ENCODE assay signal across 12 mouse cellular contexts in the genomic region with DNA sequence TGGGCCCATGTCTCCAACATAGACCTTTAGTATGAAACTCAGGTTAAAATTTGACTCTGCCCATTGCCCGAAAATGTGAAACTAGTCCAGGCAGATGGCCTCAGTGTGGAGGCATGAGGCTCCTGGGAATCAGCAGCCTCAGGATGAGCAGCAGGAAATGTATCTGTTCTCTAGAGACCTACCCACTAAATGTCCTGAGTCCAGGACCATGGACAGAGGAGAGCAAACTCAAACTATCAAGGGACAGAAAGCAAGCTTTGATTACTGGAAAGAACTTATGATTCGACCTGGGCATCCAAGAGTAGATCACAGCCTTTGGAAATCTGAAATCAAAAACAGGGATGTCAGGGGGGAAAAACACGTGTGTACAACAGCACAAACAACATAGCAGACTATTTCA.
DNase-seq lines count a peak whose midpoint lies in the region; ATAC-seq and TF ChIP-seq lines count a peak whose summit lies in the region.
"Had no signal": no experiment of that assay in that cellular context is flagged by ENCODE, and none has a peak within 500 bp of the region (broad histone marks: within the 10 kb centered on the region; RNA-seq: fewer than 3 reads in every experiment).

No protein-coding gene starts in this region.

- H3K36me3 ChIP-seq in liver, embryonic 11.5 days (ENCODE audit: control insufficient read depth, insufficient read depth, low read length), result no peaks in the 10 kb centered on the region
- H3K36me3 ChIP-seq in liver, postnatal 0 days (replicated peaks; ENCODE audit: insufficient read depth, low read length), result no peaks in the 10 kb centered on the region
- H3K36me3 ChIP-seq in stomach, postnatal 0 days (ENCODE audit: control insufficient read depth, insufficient read depth, low read length), result no peaks in the 10 kb centered on the region
- H3K36me3 ChIP-seq: heart, embryonic 15.5 days; limb, embryonic 13.5 days; midbrain, embryonic 12.5 days had no signal

- no peak overlapping the region for H3K4me3 ChIP-seq in liver, embryonic 11.5 days (ENCODE audit: low read depth, low read length)
- no peak overlapping the region for H3K4me3 ChIP-seq in liver, postnatal 0 days (ENCODE audit: low read depth, low read length)
- H3K4me3 ChIP-seq in stomach, postnatal 0 days (ENCODE audit: low read depth, low read length), result no peak overlapping the region
- H3K4me3 ChIP-seq: heart, embryonic 15.5 days; limb, embryonic 13.5 days; midbrain, embryonic 12.5 days had no signal

- no peak for ATAC-seq in liver, embryonic 11.5 days (replicated peaks; ENCODE audit: low FRiP score)
- ATAC-seq in liver, postnatal 0 days, result no peak
- no peak for ATAC-seq in stomach, postnatal 0 days (ENCODE audit: low FRiP score, low TSS enrichment)

- H3K27me3 ChIP-seq in liver, embryonic 11.5 days (replicated peaks; ENCODE audit: control insufficient read depth, insufficient read depth, low read length), result no peaks in the 10 kb centered on the region
- H3K27me3 ChIP-seq in liver, postnatal 0 days (ENCODE audit: insufficient read depth, low read length), result no peaks in the 10 kb centered on the region
- no peaks in the 10 kb centered on the region for H3K27me3 ChIP-seq in stomach, postnatal 0 days (ENCODE audit: control insufficient read depth, insufficient read depth, low read length)
- H3K27me3 ChIP-seq: heart, embryonic 15.5 days; midbrain, embryonic 12.5 days had no signal

- no peak overlapping the region for H3K9ac ChIP-seq in liver, embryonic 11.5 days (ENCODE audit: low read depth, low read length)
- no peak overlapping the region for H3K9ac ChIP-seq in liver, postnatal 0 days (replicated peaks)
- no peak overlapping the region for H3K9ac ChIP-seq in stomach, postnatal 0 days (ENCODE audit: low read length)
- H3K9ac ChIP-seq: heart, embryonic 15.5 days; limb, embryonic 13.5 days; midbrain, embryonic 12.5 days had no signal

- no peak overlapping the region for H3K27ac ChIP-seq in liver, embryonic 11.5 days (ENCODE audit: low read depth, low read length)
- no peak overlapping the region for H3K27ac ChIP-seq in liver, postnatal 0 days (ENCODE audit: low read depth)
- no peak overlapping the region for H3K27ac ChIP-seq in stomach, postnatal 0 days (replicated peaks)
- H3K27ac ChIP-seq: heart, embryonic 15.5 days; limb, embryonic 13.5 days; midbrain, embryonic 12.5 days had no signal

- TF ChIP-seq CTCF in liver, postnatal 0 days (IDR thresholded peaks at IDR 0.05; ENCODE audit: low read depth), result no peak
- no peak for TF ChIP-seq CTCF in stomach, postnatal 0 days (IDR thresholded peaks at IDR 0.05; ENCODE audit: low read depth)

- no peak for TF ChIP-seq EP300 in liver, postnatal 0 days (IDR thresholded peaks at IDR 0.05; ENCODE audit: low read depth)
- no peak for TF ChIP-seq EP300 in stomach, postnatal 0 days (optimal IDR thresholded peaks at IDR 0.05)

- H3K4me1 ChIP-seq in liver, embryonic 11.5 days (replicated peaks; ENCODE audit: control insufficient read depth, insufficient read depth, low read length), result no peaks in the 10 kb centered on the region; the same call in 1 of the 2 replicates
- H3K4me1 ChIP-seq in liver, postnatal 0 days (ENCODE audit: insufficient read depth), result no peaks in the 10 kb centered on the region
- no peaks in the 10 kb centered on the region for H3K4me1 ChIP-seq in stomach, postnatal 0 days (replicated peaks; ENCODE audit: control insufficient read depth, insufficient read depth)
- H3K4me1 ChIP-seq: heart, embryonic 15.5 days had no signal

- 46% methylated on average over 3 of the region's 3 CpGs for WGBS in liver, embryonic 11.5 days
- 29% methylated on average over 3 of the region's 3 CpGs for WGBS in liver, postnatal 0 days (ENCODE audit: insufficient replicate concordance)
- WGBS in stomach, postnatal 0 days, result 36% methylated on average over 3 of the region's 3 CpGs

- H3K9me3 ChIP-seq in liver, embryonic 11.5 days (ENCODE audit: control insufficient read depth, low read length), result no peaks in the 10 kb centered on the region
- H3K9me3 ChIP-seq in liver, postnatal 0 days (ENCODE audit: low read length), result no peaks in the 10 kb centered on the region
- H3K9me3 ChIP-seq in stomach, postnatal 0 days (ENCODE audit: control insufficient read depth, low read length), result no peaks in the 10 kb centered on the region
- H3K9me3 ChIP-seq: heart, embryonic 15.5 days; limb, embryonic 13.5 days; midbrain, embryonic 12.5 days had no signal

- H3K4me2 ChIP-seq in liver, embryonic 11.5 days, result no peak overlapping the region
- no peak overlapping the region for H3K4me2 ChIP-seq in liver, postnatal 0 days (ENCODE audit: low read depth, low read length)
- H3K4me2 ChIP-seq in stomach, postnatal 0 days (replicated peaks; ENCODE audit: low read depth), result no peak overlapping the region
- H3K4me2 ChIP-seq: heart, embryonic 15.5 days; limb, embryonic 13.5 days; midbrain, embryonic 12.5 days had no signal

- DNase-seq in adrenal gland, postnatal 14 days, result peak; percentile 50
- no peak for DNase-seq in adrenal gland, postnatal 4 days (ENCODE audit: low spot score in 2 of 2)
- peak; percentile 34 for DNase-seq in liver, embryonic 11.5 days (ENCODE audit: low spot score)
- no peak for DNase-seq in liver, postnatal 0 days
- peak; percentile 56 for DNase-seq in embryo, embryonic 10.5 days (ENCODE audit: low spot score)
- peak; percentile 27 for DNase-seq in stomach, postnatal 0 days (ENCODE audit: low spot score)
- no peak for DNase-seq in spleen, postnatal 4 days (ENCODE audit: low spot score in 2 of 2)
- no peak for DNase-seq in cerebellum, adult 9-10 months
- DNase-seq: thymus, postnatal 4 days had no signal

Comparison
In these comparisons a context has a peak if more than half of its experiments do, and no peak if none do; other contexts are left out.
1. DNase-seq: peak in adrenal gland, postnatal 14 days (single experiment), liver, embryonic 11.5 days (single experiment), embryo, embryonic 10.5 days (single experiment) and stomach, postnatal 0 days (single experiment); none in adrenal gland, postnatal 4 days (0 of 2), liver, postnatal 0 days (single experiment), spleen, postnatal 4 days (0 of 2) and cerebellum, adult 9-10 months (single experiment).